Mouse (Mus musculus) kidney, postnatal 0 days (tissue): ENCODE data around the gene E2f6. TPM values are rescaled to one million over a fixed set of nuclear protein-coding genes. Genes with fewer than 3 reads are reported as not detected.

Experiments
- ATAC-seq: fragments of 200-750 bp; cut with Nextera tagmentation; replicated peaks from 2 replicates; pipeline ENCODE4 v1.8.0; 2017; ENCODE audit warnings: low read depth, moderate number of reproducible peaks, moderate TSS enrichment, moderate library complexity; ENCODE audit not compliant: low FRiP score
- DNase-seq: peaks from one replicate; pipeline ENCODE4 v3.0.0-alpha.2; 2016; ENCODE audit warnings: low spot score
- H3K27ac ChIP-seq: fragments of 300-500 bp; sonication (generic); 2 replicates; pipeline ENCODE4 v1.5.1; 2014; ENCODE audit warnings: mild to moderate bottlenecking
- H3K27me3 ChIP-seq: fragments of 300-500 bp; sonication (generic); 2 replicates; pipeline ENCODE4 v1.6.1; 2014; ENCODE audit warnings: low read length, mixed read lengths; ENCODE audit not compliant: insufficient read depth
- H3K36me3 ChIP-seq: fragments of 300-500 bp; sonication (generic); 2 replicates; pipeline ENCODE4 v1.6.1; 2014; ENCODE audit warnings: low read length, mixed read lengths; ENCODE audit not compliant: insufficient read depth
- H3K4me1 ChIP-seq: fragments of 300-500 bp; sonication (generic); replicated peaks from 2 replicates; pipeline ENCODE4 v1.6.1; 2014; ENCODE audit warnings: antibody characterized with exemption, low read length, mixed read lengths; ENCODE audit not compliant: insufficient read depth
- H3K4me2 ChIP-seq: fragments of 300-500 bp; sonication (generic); 2 replicates; pipeline ENCODE4 v1.6.1; 2014; ENCODE audit warnings: mild to moderate bottlenecking, low read length, moderate library complexity, mixed read lengths
- H3K4me3 ChIP-seq: fragments of 300-500 bp; sonication (generic); replicated peaks from 2 replicates; pipeline ENCODE4 v1.5.1; 2014; ENCODE audit warnings: low read depth, low read length
- H3K9ac ChIP-seq: fragments of 300-500 bp; sonication (generic); 2 replicates; pipeline ENCODE4 v1.6.1; 2014; ENCODE audit warnings: low read depth, low read length
- H3K9me3 ChIP-seq: fragments of 300-500 bp; sonication (generic); replicated peaks from 2 replicates; pipeline ENCODE4 v1.6.1; 2016; ENCODE audit warnings: low read length, inconsistent platforms, mixed read lengths
- CTCF ChIP-seq: IDR thresholded peaks from 2 replicates; pipeline ENCODE4 v1.5.1; 2016; ENCODE audit warnings: antibody characterized with exemption, low read depth, mild to moderate bottlenecking, moderate library complexity
- WGBS: fragments of 180-500 bp; shearing (Covaris S2); extraction: QIAGEN DNeasy Blood & Tissue Kit; methylation state at CpG from one replicate; pipeline ENCODE4 v1.1.7; 2014; 5-methylcytosine and 5-hydroxymethylcytosine counted together
- polyA plus RNA-seq: library from polyadenylated mRNA; unstranded; fragments of >200 nt; fragmentation: Nextera tagmentation; extraction: Ambion mirVana; gene quantifications from 2 replicates; pipeline ENCODE4 v1.2.1, GENCODE M21; 2015

The E2f6 gene
- polyA plus RNA-seq, 1 experiment from 2014 or later, result 26.8 TPM

DNA sequence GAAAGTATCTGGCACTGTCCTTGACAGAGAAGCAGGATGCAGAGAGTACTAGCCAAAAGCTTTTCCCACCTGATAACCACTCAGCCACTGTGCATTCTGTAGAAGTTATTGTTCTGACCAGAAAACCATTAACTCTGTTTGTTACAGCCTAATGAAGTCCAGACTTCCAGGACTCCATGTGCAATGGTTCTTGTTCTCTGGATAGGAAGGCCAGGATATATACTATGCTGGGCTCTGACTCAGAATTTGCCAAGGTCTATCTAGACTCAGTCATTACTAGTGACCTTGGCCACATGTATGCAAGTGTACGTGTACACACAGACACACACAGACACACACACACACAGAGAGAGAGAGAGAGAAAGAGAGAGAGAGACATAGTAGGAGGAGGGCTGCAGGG is 49.8 kb downstream of the E2f6 start:
- no peaks in the 10 kb centered on the region for H3K9me3 ChIP-seq
- WGBS, result 68% methylated on average over 1 of the region's 1 CpGs
- no peaks in the 10 kb centered on the region; the same call in 1 of the 2 replicates for H3K4me1 ChIP-seq
- H3K27me3 ChIP-seq, result no peaks in the 10 kb centered on the region
- no peak for TF ChIP-seq CTCF
- H3K9ac ChIP-seq, result no peak overlapping the region
- no peaks in the 10 kb centered on the region for H3K36me3 ChIP-seq
- ATAC-seq (no peak), DNase-seq (no peak)
- no peak overlapping the region for H3K4me2 ChIP-seq
- peak overlapping the region; percentile 78 for H3K27ac ChIP-seq
- H3K4me3 ChIP-seq, result no peak overlapping the region

DNA sequence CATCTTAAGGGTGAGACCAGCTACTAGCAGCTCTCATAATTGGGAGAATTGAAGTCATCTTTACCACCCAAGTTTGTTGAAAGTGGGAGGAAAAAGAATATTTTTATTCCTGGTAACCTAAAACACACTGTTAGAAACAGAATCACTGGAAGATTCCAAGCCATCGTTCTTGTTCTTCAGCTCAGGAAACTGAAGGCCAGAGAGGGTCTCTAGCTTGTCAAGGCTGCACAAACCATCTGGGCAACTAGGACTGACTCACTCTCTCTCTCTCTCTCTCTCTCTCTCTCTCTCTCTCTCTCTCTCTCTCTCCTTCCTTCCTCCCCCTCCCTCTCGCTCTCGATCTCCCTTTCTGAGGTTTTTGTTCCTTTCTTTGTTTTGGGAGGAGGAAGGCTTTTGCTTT is 50.2 kb downstream of the E2f6 start:
- Histone ChIP-seq H3K4me2 (no peak overlapping the region), H3K36me3 (no peaks in the 10 kb centered on the region), H3K4me1 (no peaks in the 10 kb centered on the region; the same call in 1 of the 2 replicates), H3K27me3 (no peaks in the 10 kb centered on the region), H3K9ac (no peak overlapping the region), H3K27ac (peak overlapping the region; percentile 78), H3K4me3 (no peak overlapping the region), H3K9me3 (no peaks in the 10 kb centered on the region)
- DNase-seq, result peak; percentile 89
- 32% methylated on average over 3 of the region's 3 CpGs for WGBS
- TF ChIP-seq CTCF, result no peak
- 0 out of 2 replicates have a peak, but pooled peaks have one; percentile 57 for ATAC-seq

DNA sequence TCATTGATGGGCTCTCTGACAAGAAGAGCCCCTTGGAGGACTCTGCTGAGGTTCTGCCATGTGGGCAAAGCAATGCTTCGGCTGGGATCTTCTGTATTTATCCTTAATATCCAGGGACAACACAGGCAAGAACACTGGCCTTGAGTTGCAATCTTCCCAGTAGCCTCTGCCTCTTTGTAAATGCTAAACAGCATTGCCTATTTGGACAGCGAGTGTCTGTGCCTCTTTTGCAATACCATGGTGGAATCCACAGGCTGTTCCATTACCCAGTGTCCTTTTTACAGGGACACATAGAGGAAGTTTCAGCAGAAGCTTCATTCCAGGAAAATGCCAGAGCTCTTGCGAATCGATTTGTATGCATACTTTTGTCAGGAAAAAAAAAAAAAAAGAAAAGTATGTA is 53.7 kb downstream of the E2f6 start:
- no peak overlapping the region for H3K9ac ChIP-seq
- no peaks in the 10 kb centered on the region for H3K27me3 ChIP-seq
- H3K27ac ChIP-seq, result no peak overlapping the region
- H3K9me3 ChIP-seq, result no peaks in the 10 kb centered on the region
- no peak overlapping the region for H3K4me2 ChIP-seq
- no peak for DNase-seq
- TF ChIP-seq CTCF, result no peak
- H3K36me3 ChIP-seq, result no peaks in the 10 kb centered on the region
- no peak for ATAC-seq
- H3K4me1 ChIP-seq, result peaks cover 10% of the 10 kb centered on the region
- 89% methylated on average over 4 of the region's 4 CpGs for WGBS
- H3K4me3 ChIP-seq, result no peak overlapping the region

DNA sequence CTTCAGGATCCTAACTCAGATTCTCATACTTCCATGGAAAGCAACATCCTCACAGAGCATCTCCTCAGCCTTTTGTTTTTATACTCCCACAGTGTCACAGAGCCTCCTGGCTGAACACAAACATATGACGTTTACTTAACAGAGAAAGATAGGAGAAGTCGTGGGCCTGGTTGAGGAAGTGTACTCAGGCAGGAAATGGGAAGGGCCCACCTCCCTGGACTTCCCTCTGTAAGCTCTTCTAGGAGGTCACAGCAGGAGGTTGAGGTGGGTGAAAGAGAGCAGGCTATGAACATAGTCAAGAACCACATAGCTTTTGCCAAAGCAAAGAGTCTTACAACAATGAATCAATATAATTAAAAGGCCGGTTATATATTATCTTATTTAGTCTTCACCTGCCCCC is 55.1 kb downstream of the E2f6 start:
- ATAC-seq (no peak), DNase-seq (peak; percentile 75)
- no peak overlapping the region for H3K4me3 ChIP-seq
- H3K27ac ChIP-seq, result peak overlapping the region; percentile 63
- no peaks in the 10 kb centered on the region for H3K27me3 ChIP-seq
- WGBS, result 17% methylated on average over 3 of the region's 3 CpGs
- no peaks in the 10 kb centered on the region for H3K36me3 ChIP-seq
- no peak overlapping the region for H3K4me2 ChIP-seq
- TF ChIP-seq CTCF, result 0 out of 2 replicates have a peak, but pooled peaks have one; percentile 5
- peaks cover 22% of the 10 kb centered on the region for H3K4me1 ChIP-seq
- H3K9ac ChIP-seq, result no peak overlapping the region
- H3K9me3 ChIP-seq, result no peaks in the 10 kb centered on the region

DNA sequence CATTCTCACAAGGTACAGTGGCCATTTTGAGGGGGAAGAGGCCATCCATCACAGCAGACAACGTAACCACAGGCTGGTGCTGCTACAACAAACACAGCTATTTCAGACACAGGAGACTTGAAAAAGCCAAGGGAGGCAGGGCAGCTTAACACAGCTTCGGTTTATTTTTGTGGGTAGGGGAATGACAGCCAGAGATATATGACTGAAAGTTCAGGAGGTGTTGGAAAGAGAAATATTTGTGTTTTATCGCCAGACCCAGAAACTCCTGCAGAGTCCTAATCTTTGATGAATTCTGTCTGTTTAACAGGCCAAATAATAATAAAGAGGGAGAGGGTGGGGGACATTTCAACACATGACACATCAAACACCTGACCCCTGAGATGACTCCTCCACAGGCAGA is 55.7 kb downstream of the E2f6 start:
- H3K27ac ChIP-seq, result peak overlapping the region; percentile 63
- no peak overlapping the region for H3K9ac ChIP-seq
- H3K4me2 ChIP-seq, result no peak overlapping the region
- ATAC-seq (no peak), DNase-seq (peak; percentile 75)
- H3K4me3 ChIP-seq, result no peak overlapping the region
- H3K27me3 ChIP-seq, result no peaks in the 10 kb centered on the region
- TF ChIP-seq CTCF, result no peak
- no peaks in the 10 kb centered on the region for H3K36me3 ChIP-seq
- H3K9me3 ChIP-seq, result no peaks in the 10 kb centered on the region
- 11% methylated on average over 3 of the region's 3 CpGs for WGBS
- peaks cover 22% of the 10 kb centered on the region for H3K4me1 ChIP-seq

DNA sequence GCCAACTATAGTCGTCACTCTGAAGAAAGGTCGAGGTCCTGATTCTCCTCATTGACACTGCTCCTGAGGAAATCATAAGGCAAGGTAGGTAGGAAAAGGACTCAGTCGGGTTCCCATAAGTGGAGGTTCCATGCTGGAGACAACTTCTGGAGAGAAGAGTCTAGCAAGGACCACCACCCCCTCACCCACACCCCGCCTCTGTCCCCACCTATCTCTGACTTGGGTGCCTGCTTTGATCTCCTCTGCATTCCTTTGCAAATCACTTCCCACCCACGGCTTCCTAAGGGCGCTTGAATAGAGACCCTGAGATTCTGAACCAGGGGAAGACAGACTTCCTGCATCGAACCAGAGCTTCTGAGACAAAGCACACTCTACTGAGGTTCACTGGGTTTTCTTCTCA is 56.5 kb downstream of the E2f6 start:
- no peak for DNase-seq
- H3K4me1 ChIP-seq, result peaks cover 22% of the 10 kb centered on the region
- H3K36me3 ChIP-seq, result no peaks in the 10 kb centered on the region
- H3K27me3 ChIP-seq, result no peaks in the 10 kb centered on the region
- no peak for TF ChIP-seq CTCF
- 54% methylated on average over 7 of the region's 7 CpGs for WGBS
- no peak overlapping the region for H3K4me2 ChIP-seq
- H3K9me3 ChIP-seq, result no peaks in the 10 kb centered on the region
- H3K27ac ChIP-seq, result no peak overlapping the region
- no peak overlapping the region for H3K4me3 ChIP-seq
- no peak for ATAC-seq
- H3K9ac ChIP-seq, result no peak overlapping the region

DNA sequence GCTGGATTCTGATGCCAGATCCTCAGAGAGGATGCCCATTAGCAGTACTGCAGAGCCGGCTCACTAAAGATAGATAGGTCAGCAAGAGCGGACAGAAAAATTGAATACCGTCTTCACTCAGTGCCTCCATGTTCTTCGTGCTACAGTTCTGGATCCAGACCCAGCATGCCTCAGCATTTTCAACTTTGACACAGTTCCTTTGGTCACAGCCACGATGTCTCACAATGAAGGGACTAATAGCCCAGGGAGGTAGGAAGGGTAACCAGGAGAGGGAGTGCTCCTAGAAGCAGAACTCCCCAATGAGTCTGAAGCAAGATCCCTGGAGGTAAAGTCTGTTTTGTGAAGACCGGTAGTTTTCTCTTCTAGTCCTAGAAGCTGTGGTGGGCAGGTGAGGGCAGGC is 57.9 kb downstream of the E2f6 start:
- ATAC-seq (no peak), DNase-seq (no peak)
- Histone ChIP-seq H3K36me3 (no peaks in the 10 kb centered on the region), H3K4me2 (no peak overlapping the region), H3K9me3 (no peaks in the 10 kb centered on the region), H3K4me3 (no peak overlapping the region), H3K9ac (no peak overlapping the region), H3K4me1 (peaks cover 27% of the 10 kb centered on the region), H3K27ac (no peak overlapping the region), H3K27me3 (no peaks in the 10 kb centered on the region)
- TF ChIP-seq CTCF, result no peak
- 81% methylated on average over 6 of the region's 6 CpGs for WGBS
